Mouse (Mus musculus): ENCODE results near the gene Htr1f.

- no peak for TF ChIP-seq CTCF (IDR thresholded peaks at IDR 0.05; ENCODE audit: borderline replicate concordance, insufficient read depth, low read depth, low read length)
- TF ChIP-seq POLR2A (IDR thresholded peaks at IDR 0.05; ENCODE audit: borderline replicate concordance, insufficient read depth, low read length) = no peak
Observed at GRCm38 (mm10) chr16:64961690-64962089, 144.0 kb downstream of the Htr1f start.

Measured in cerebellum, adult 2 months (tissue).